Mouse (Mus musculus) MEL-GATA-1-ER (cell line): Measurements from ENCODE around the gene Gpr18.

Experiments
- DNase-seq: peaks from one replicate; pipeline ENCODE4 v3.0.0-alpha.2; 2012; ENCODE audit warnings: low read depth; ENCODE audit errors: extremely low read depth

Gpr18 gene

GRCm38 (mm10) chr14:121949897-121950296 is 34.3 kb upstream of the Gpr18 start:
- DNase-seq: no peak

DNA sequence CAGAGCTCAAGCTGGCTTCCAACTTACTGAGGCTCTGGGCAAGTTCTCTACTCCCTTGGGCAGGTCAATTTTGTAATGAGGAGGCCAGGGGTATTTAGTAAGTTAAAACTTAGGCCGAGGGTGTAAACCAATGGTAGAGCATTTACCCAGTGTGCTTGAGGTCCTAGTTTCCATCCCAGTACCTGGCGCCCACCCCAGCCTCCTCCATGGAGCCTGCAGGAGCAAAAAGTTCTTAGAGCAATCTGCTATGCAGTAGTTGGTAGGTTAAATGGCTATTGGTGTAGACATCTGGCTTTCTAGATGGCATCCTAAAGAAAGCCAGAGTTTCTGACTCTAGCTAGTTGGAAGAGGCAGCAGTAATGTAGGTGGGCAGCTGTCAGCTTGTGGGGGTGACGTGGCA is 33.9 kb upstream of the Gpr18 start:
- no peak for DNase-seq

DNA sequence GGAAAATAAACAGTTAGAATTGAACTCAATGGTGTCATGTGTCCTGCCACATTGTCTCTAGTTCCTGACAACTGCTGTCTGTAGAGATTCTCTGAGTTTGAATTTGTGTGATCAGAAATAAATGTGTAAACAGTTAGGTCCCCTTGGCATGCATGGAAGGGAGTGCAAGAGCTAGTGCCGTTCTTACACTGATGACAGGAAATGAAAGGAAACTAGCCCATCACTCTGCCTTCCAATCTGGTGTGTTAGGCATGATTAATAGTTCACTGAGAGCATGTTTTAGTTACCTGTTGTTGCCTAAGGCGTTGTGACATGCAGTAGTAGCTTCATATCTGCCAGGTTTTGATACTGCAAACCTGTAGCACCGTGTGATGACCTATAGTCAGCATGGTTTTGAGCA is 32.4 kb upstream of the Gpr18 start:
- DNase-seq: no peak

- no peak for DNase-seq
These were observed 31.7 kb upstream of the Gpr18 start for GRCm38 (mm10) chr14:121947201-121947760.

GRCm38 (mm10) chr14:121946728-121947127 is 31.1 kb upstream of the Gpr18 start:
- no peak for DNase-seq

DNA sequence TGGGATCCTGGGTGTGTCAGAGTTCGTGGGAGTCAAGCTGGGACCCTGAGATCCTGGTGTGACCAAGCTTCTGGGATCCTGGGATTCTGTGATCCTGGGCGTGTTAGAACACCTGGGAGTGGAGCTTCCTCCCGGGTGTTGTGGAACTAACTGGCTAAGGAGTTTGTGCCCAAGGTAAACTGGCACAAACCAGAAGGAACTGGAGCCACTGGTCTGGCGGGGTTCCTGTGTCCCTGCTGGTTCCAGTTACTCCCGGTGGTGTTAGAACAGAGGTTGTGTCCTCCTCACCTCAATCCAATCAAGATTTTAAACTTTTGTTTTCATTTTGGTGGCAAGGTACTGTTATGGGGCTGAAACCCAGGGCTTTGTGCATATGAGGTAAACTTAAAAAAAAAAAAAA is 30.6 kb upstream of the Gpr18 start:
- no peak for DNase-seq

GRCm38 (mm10) chr14:121939582-121939981 is 24.0 kb upstream of the Gpr18 start:
- no peak for DNase-seq

GRCm38 (mm10) chr14:121938256-121939191 is 22.9 kb upstream of the Gpr18 start:
- DNase-seq: no peak

GRCm38 (mm10) chr14:121937601-121938255 is 22.1 kb upstream of the Gpr18 start:
- DNase-seq: no peak

GRCm38 (mm10) chr14:121936856-121937255 is 21.3 kb upstream of the Gpr18 start:
- no peak for DNase-seq

DNA sequence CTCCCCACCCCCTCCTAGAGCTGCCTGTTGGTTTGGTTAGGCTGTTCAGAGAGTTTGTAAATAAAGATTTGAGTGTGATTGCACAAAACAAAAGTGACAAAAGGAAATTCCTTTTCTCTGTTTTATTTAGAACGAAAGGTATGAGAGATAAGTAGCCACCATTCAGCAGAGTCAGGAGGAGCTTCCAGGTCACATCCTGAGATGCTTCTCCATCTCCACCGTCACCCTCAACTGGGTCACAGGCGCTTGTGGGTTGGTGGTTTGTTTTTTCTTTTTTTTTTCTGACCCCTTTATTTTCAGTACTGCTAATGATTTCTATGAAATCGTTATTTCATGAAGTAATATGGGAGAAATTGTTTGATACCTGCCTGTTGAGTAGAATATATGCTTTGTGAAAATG is 20.8 kb upstream of the Gpr18 start:
- no peak for DNase-seq

- no peak for DNase-seq
These were observed 19.0 kb upstream of the Gpr18 start for GRCm38 (mm10) chr14:121934597-121934946.

GRCm38 (mm10) chr14:121933906-121934596 is 18.5 kb upstream of the Gpr18 start:
- DNase-seq: no peak

DNA sequence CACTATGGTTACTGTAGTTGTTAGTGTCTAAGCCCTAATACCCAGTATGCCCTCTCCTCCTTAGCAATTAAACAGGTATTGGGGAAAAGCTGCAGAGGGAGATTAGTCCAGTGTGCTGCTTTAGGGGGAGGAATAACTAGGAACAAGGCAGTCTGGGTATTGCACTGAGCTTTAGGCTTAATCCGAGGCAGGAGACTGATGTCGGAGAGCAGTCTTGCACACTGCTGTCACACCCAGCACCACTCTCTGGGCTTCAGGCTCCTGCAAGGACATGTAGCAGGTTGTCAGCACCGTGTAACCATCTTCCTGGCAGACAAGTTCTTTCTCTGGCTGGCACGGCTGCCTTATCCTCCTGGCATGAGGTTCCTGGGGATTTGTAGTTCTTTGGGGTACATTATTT is 16.6 kb upstream of the Gpr18 start:
- DNase-seq: no peak

DNA sequence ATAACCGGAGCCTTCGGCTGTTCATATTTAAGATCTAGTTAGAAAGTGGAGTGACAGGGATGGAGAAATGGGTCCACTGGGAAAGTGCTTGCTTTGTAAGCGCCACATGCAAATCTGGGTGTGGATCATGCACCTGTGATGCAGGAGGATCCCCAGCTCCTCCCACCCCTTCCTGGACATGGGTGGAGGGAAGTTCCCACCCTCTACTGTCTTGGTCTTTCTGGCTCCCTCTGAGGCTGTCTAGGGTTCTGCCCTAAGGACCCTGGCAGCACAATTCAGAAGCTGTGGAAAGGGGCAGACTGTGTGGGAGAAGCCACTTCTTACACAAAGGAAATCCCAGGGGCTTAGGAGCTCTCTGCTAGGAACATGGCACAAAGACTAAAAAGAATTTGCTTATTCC is 16.0 kb upstream of the Gpr18 start:
- DNase-seq: no peak

GRCm38 (mm10) chr14:121930731-121931383 is 15.3 kb upstream of the Gpr18 start:
- DNase-seq: no peak

- peak; percentile 72 for DNase-seq
These were observed 13.8 kb upstream of the Gpr18 start for GRCm38 (mm10) chr14:121929243-121929951.

DNA sequence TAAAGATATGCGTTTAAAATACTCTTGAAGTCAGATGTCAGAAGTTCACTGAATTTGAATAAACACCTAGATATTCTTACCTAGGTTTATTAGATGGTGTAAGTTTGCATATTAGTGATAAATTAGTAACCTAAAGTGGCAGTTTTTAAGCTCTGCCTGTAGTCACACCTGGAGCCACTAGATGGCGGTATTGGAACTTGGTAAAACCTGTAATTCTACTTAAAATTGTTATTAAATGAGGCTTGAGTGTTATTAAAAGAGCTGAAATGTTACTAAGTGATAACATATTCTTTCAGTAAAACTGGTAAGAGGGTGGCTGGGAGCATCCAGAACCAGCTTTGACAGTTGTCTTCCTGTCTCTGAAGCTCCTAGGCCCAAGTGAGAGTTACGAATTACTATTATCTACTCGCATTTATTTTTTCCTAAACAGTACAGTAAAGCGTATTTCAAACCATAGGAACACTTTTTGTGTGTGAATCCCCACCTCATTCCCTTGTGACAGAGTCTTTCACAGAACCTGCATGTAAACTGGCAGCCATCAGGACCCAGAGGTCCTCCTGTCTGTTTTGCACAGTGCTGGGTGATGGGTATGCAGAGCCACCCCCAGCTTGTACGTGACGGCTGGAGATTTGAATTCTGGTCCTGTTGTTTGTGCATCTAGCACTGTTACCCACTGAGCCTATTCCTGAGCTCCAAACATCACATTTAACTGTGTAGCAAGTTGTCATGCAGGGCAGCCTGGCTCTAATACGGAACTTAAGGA is 13.0 kb upstream of the Gpr18 start:
- peak; percentile 63 for DNase-seq

DNA sequence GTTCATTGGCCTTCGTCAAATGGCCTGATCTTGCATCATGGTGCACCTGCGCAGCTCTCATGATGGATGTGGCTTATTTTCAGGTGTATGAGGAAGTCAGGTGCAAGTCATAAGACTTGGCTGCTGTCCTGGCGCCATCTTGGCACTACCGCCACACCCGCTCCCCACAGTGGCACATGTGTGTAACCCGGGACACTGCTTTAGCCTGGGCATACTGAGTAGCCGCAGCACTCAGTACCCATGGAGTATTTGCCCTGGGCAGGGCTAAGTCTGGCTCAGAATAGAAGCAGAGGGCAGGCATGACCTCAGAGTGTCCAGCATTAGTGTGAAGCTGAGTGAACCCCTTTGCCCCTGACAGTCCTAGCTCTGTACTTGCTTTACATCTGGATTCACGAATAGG is 11.9 kb upstream of the Gpr18 start:
- no peak for DNase-seq

GRCm38 (mm10) chr14:121926901-121927300 is 11.3 kb upstream of the Gpr18 start:
- no peak for DNase-seq
